Mouse (Mus musculus) neural tube, embryonic 14.5 days (tissue): Measurements from ENCODE around the gene Il34. TPM values are rescaled to one million over a fixed set of nuclear protein-coding genes. Genes with fewer than 3 reads are reported as not detected.

Experiments
- ATAC-seq: fragments of 200-750 bp; cut with Nextera tagmentation; 2 replicates; pipeline ENCODE4 v1.8.0; 2017; ENCODE audit warnings: low read depth, mild to moderate bottlenecking, moderate TSS enrichment, moderate library complexity
- H3K27ac ChIP-seq: fragments of 300-500 bp; sonication (generic); 2 replicates; pipeline ENCODE4 v1.5.1; 2014; ENCODE audit warnings: low read depth, mild to moderate bottlenecking, control low read depth, low read length, moderate library complexity, mixed read lengths
- H3K27me3 ChIP-seq: fragments of 300-500 bp; sonication (generic); 2 replicates; pipeline ENCODE4 v1.6.1; 2014; ENCODE audit warnings: low read length; ENCODE audit not compliant: control insufficient read depth, insufficient read depth
- H3K36me3 ChIP-seq: fragments of 300-500 bp; sonication (generic); 2 replicates; pipeline ENCODE4 v1.6.1; 2014; ENCODE audit warnings: low read length, mixed read lengths; ENCODE audit not compliant: control insufficient read depth, insufficient read depth
- H3K4me1 ChIP-seq: fragments of 300-500 bp; sonication (generic); 2 replicates; pipeline ENCODE4 v1.6.1; 2014; ENCODE audit warnings: low read length; ENCODE audit not compliant: control insufficient read depth, insufficient read depth
- H3K4me2 ChIP-seq: fragments of 300-500 bp; sonication (generic); 2 replicates; pipeline ENCODE4 v1.6.1; 2014; ENCODE audit warnings: mild to moderate bottlenecking, low read depth, low read length, control low read depth
- H3K4me3 ChIP-seq: fragments of 300-500 bp; sonication (generic); 2 replicates; pipeline ENCODE4 v1.5.1; 2014; ENCODE audit warnings: low read depth, low read length, control low read depth, mixed read lengths
- H3K9ac ChIP-seq: fragments of 300-500 bp; sonication (generic); replicated peaks from 2 replicates; pipeline ENCODE4 v1.6.1; 2014; ENCODE audit warnings: low read depth, mild to moderate bottlenecking, control low read depth, low read length, mixed read lengths
- H3K9me3 ChIP-seq: fragments of 300-500 bp; sonication (generic); 2 replicates; pipeline ENCODE4 v1.6.1; 2016; ENCODE audit warnings: low read length; ENCODE audit not compliant: control insufficient read depth
- WGBS: fragments of 180-500 bp; shearing (Covaris S2); extraction: QIAGEN DNeasy Blood & Tissue Kit; methylation state at CpG from one replicate; pipeline ENCODE4 v1.1.7; 2014; 5-methylcytosine and 5-hydroxymethylcytosine counted together
- polyA plus RNA-seq: library from polyadenylated mRNA; unstranded; fragments of >200 nt; fragmentation: Nextera tagmentation; extraction: Ambion mirVana; gene quantifications from 2 replicates; pipeline ENCODE4 v1.2.1, GENCODE M21; 2014

The Il34 gene
- polyA plus RNA-seq, 1 experiment from 2014 or later: 1.2 TPM

DNA sequence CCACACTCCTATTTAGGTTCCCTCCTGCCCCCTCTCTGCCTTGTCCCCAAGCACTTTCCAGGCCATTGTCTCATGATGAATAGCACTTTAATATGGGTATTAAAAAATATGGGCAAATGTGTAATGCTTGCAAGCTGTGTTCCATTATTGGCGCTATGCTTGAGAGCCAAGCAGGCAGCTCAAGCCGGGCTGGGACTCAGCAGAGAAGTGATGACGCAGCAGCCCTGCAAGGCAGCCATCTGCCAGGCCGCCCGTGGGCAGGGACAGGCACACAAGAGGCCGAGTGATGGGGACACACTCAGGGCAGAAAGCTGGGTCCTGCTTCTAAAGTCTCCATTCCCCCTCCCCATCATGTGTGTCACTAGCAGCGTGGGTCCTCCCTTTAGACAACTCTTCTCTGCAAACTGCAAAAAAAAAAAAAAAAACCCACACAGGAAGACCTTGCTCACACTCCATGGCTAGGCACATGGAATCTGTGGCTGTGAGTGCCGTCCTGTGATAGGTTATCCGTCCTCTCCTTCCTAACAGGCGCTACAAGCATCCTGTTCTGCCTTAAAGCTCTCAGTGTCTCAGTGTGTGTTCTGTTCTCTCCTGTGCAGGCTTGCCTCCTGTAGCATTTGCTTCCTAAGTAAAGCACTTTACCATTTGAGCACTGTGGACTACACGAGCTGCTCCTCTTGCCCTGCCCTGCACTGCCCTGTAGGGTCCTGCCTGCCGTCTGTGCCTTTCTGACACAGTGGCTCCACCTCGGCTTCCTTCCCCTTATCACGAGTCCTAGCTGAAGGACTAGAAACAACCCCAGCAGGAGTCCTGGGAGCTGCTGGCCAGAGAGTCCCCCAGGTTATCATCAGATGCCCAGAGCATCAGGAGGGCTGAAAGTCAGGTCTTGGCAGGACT is 100.1 kb downstream of the Il34 start:
- H3K27me3 ChIP-seq: no peaks in the 10 kb centered on the region
- H3K9me3 ChIP-seq: no peaks in the 10 kb centered on the region
- H3K27ac ChIP-seq: peak overlapping the region; percentile 67
- H3K9ac ChIP-seq: no peak overlapping the region
- H3K36me3 ChIP-seq: no peaks in the 10 kb centered on the region
- no peak for ATAC-seq
- no peak overlapping the region for H3K4me3 ChIP-seq
- H3K4me1 ChIP-seq: peaks cover 21% of the 10 kb centered on the region; the same call in 1 of the 2 replicates
- WGBS: 67% methylated on average over 14 of the region's 14 CpGs
- no peak overlapping the region for H3K4me2 ChIP-seq

DNA sequence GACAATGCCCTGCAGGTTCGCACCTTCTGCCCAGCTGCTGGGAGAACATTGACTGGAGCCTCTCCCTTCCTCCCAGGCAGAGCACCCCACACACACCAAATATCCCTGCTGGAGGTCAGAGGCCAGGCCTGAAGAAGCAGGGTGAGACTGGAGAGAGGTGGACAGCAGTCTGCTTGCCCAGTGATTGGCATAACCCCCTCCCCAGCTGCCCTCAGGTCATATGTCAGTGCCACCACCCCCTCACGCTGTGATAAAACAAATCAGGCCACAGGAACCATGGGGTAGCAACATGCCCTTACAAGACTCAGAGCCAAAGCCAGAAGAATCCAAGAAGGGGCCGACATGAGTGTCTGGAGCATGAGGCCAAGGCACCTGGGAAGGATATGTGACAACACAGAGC is 101.6 kb downstream of the Il34 start:
- no peak for ATAC-seq
- 94% methylated on average over 3 of the region's 3 CpGs for WGBS
- Histone ChIP-seq H3K9ac (no peak overlapping the region), H3K4me3 (no peak overlapping the region), H3K4me1 (peaks cover 21% of the 10 kb centered on the region; the same call in 1 of the 2 replicates), H3K36me3 (no peaks in the 10 kb centered on the region), H3K27ac (no peak overlapping the region), H3K4me2 (no peak overlapping the region), H3K9me3 (no peaks in the 10 kb centered on the region), H3K27me3 (no peaks in the 10 kb centered on the region)

DNA sequence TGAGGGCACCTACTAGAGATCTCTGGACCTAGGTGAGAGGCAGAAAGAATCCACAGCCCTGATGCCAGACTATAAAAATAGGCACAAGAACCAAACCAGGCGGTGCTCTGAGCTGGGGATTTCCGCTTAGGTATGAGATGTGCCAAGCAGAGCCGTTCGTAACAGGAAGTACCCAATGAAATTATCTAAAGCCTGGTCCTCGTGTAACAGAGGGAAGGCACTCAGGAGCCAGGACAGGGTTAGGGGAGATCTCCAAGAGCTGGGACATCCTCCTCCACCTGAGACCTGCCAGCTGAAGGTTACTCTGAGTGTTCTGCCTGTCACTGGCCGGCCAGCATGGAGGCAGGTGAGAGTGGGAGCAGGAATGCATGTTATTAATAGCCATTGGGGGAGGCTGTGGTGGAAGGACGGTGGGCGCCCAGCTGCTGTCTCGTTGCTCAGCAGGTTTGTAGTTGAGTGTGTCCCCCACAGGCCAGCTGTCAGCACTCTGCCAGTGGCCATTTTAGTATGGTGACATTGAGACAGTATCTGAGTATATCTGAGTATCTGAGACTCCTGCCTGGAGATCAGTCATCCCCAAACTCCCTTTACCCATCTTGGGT is 102.2 kb downstream of the Il34 start:
- no peaks in the 10 kb centered on the region for H3K9me3 ChIP-seq
- 72% methylated on average over 9 of the region's 9 CpGs for WGBS
- peaks cover 21% of the 10 kb centered on the region; the same call in 1 of the 2 replicates for H3K4me1 ChIP-seq
- H3K36me3 ChIP-seq: no peaks in the 10 kb centered on the region
- no peaks in the 10 kb centered on the region for H3K27me3 ChIP-seq
- no peak for ATAC-seq
- no peak overlapping the region for H3K4me2 ChIP-seq
- no peak overlapping the region for H3K4me3 ChIP-seq
- no peak overlapping the region for H3K9ac ChIP-seq
- H3K27ac ChIP-seq: peak overlapping the region; percentile 67

DNA sequence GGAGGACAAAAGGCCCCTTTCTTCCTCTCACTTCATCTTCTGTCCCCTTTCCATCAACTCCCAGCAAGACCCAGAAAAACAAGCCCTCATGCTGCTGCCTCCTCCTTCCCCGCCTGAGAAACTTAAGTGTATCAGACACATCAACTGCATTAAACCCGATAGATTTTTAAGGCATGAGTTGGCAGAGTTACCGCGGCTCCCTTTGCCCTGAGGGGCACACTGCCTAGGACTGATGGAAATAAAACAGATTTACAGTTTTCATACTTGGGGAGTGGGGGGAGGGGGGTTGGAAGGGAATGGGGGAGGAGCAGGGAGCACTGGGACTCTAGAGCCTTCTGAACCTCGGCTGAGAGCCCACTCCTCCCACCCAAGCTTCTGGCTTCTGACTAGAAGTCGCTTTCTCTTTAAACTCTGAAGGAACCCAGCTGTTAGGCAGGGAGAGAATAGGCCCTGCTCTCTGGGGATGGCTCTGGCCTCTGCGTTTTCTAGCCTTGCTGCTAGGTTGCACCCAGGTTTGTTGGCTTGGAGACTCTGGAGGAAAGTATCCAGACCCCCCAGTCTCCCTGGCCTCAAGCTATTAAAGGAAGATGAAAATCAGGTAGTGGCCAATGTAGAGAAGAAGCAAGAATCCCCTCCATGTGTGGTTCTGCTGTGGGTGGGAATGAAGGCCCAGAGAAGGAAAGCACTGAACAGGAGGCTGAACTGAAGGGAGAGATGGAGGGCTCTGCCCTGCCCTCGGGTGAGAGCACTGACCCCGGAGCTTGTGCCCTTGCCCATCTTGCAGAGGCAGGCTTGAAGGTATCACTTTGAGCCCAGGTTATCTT is 102.9 kb downstream of the Il34 start:
- peak; percentile 36; the same call in 1 of the 2 replicates for ATAC-seq
- H3K9ac ChIP-seq: no peak overlapping the region

DNA sequence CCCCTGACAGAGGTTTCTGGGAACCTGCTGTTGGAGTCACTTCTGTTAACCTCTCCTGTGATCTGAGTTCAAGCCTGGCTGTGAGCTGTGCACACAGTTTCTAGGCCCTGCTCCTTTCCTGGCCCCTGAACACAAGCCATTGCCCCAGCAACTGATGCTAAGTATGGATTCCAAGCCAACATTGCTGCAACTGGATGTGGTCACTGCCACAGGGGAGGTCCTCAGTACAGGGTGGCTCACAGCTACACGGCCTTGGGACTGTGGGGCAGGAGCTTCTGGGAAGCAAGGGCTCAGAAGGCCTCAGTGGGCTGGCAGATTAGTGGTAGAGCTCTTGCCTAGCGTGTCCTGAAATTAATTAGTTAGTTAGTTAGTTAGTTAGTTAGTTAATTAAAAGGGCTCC is 105.2 kb downstream of the Il34 start:
- H3K9me3 ChIP-seq: no peaks in the 10 kb centered on the region
- H3K36me3 ChIP-seq: no peaks in the 10 kb centered on the region
- no peak overlapping the region for H3K4me3 ChIP-seq
- WGBS: 88% methylated on average over 2 of the region's 2 CpGs
- no peak overlapping the region for H3K27ac ChIP-seq
- H3K4me2 ChIP-seq: no peak overlapping the region
- no peak overlapping the region for H3K9ac ChIP-seq
- peaks cover 21% of the 10 kb centered on the region; the same call in 1 of the 2 replicates for H3K4me1 ChIP-seq
- no peaks in the 10 kb centered on the region for H3K27me3 ChIP-seq
- ATAC-seq: no peak

More for the DNA sequence above, 102.9 kb downstream of the Il34 start:
- Histone ChIP-seq H3K27ac (peak overlapping the region; percentile 67), H3K9me3 (no peaks in the 10 kb centered on the region), H3K27me3 (no peaks in the 10 kb centered on the region), H3K4me3 (no peak overlapping the region), H3K4me2 (no peak overlapping the region), H3K4me1 (peaks cover 21% of the 10 kb centered on the region; the same call in 1 of the 2 replicates), H3K36me3 (no peaks in the 10 kb centered on the region)
- 31% methylated on average over 9 of the region's 9 CpGs for WGBS

DNA sequence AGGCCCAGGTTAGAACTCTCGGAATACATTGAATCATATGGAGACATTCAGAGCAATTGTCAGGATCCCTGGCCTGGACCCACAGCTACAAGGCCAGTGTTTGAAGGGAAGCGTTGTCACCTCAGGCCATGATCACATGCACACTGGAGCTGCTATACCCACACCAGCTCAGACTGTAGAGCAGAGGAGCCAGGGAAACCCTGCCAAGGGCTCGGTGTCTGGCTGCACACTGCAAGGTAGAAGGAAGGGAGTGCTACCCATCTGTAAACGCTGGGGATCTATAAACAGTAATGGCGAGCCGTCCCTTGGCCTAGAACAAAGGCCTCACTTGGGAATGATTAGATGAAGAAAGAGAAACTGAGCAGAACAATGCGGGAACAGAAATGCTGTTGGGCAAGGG is 106.2 kb downstream of the Il34 start:
- H3K4me2 ChIP-seq: no peak overlapping the region
- ATAC-seq: no peak
- peaks cover 28% of the 10 kb centered on the region; the same call in 1 of the 2 replicates for H3K4me1 ChIP-seq
- H3K27me3 ChIP-seq: no peaks in the 10 kb centered on the region
- H3K27ac ChIP-seq: peak overlapping the region; percentile 57; the same call in 1 of the 2 replicates
- WGBS: 65% methylated on average over 7 of the region's 7 CpGs
- no peak overlapping the region for H3K9ac ChIP-seq
- no peak overlapping the region for H3K4me3 ChIP-seq
- H3K9me3 ChIP-seq: no peaks in the 10 kb centered on the region
- H3K36me3 ChIP-seq: no peaks in the 10 kb centered on the region

DNA sequence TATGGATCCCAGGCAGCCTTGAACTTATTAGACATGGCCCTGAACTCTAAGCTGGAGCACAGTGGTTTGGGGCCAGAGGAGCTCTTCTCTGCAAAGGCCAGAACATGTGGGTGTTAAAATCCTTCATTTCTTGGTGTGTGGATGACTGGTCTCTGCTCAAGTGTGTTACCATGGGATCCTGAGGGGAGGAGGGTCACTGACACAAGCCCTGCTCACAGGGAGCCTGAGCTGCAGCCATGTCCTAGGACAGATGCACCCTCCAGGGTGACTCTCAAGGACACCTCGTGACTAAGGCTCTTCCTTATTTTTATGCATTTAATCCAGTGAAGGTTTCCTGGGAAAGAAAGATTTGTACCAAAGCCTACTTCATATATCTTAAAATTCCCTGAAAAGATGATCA is 107.6 kb downstream of the Il34 start:
- Histone ChIP-seq H3K9me3 (no peaks in the 10 kb centered on the region), H3K36me3 (peaks cover 7% of the 10 kb centered on the region; the same call in 1 of the 2 replicates), H3K4me3 (no peak overlapping the region), H3K27ac (no peak overlapping the region), H3K27me3 (no peaks in the 10 kb centered on the region), H3K9ac (no peak overlapping the region), H3K4me2 (no peak overlapping the region), H3K4me1 (peaks cover 19% of the 10 kb centered on the region; the same call in 1 of the 2 replicates)
- 78% methylated on average over 1 of the region's 1 CpGs for WGBS
- no peak for ATAC-seq

DNA sequence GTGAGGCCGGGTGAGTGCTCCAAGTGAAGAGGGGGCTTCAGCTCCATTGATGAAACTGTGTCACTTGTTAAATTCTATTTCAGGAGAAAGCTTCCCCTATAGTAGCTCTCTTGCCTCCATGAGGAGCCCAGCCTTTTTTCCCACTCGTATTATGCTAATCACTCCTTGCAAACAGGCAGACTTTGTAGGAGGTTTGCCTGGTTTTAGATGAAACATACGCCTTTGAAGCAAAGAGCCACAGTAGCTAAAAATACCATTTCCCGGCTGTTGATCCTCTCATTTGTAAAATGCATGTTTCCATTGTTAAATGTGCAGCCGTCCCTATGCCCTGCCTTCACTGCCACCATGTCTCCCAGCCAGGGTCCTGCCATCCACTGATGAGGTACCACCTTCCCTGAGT is 108.2 kb downstream of the Il34 start:
- Histone ChIP-seq H3K4me2 (no peak overlapping the region), H3K9ac (no peak overlapping the region), H3K36me3 (peaks cover 7% of the 10 kb centered on the region; the same call in 1 of the 2 replicates), H3K4me1 (peaks cover 14% of the 10 kb centered on the region; the same call in 1 of the 2 replicates), H3K27me3 (no peaks in the 10 kb centered on the region), H3K27ac (no peak overlapping the region), H3K9me3 (no peaks in the 10 kb centered on the region), H3K4me3 (no peak overlapping the region)
- 86% methylated on average over 5 of the region's 5 CpGs for WGBS
- ATAC-seq: no peak
